Mouse (Mus musculus): ENCODE measurements around the gene Pip5k1c. TPM values are rescaled to one million over a fixed set of nuclear protein-coding genes. Genes with fewer than 3 reads are reported as not detected.
A peak's percentile ranks its signal among the peaks of the same experiment; 100 is the strongest.

Gene Pip5k1c
- polyA plus RNA-seq, 1 experiment from 2014 or later, result 159 TPM

GRCm38 (mm10) chr10:81334324-81334723 lies 41.6 kb downstream of the Pip5k1c start:
- H3K4me3 ChIP-seq, result no peak overlapping the region
- no peak overlapping the region for H3K9ac ChIP-seq
- no peaks in the 10 kb centered on the region for H3K36me3 ChIP-seq (replicated peaks)
- H3K27me3 ChIP-seq (replicated peaks), result peaks cover 27% of the 10 kb centered on the region
- H3K4me2 ChIP-seq, result no peak overlapping the region
- ATAC-seq (replicated peaks), result no peak
- WGBS, result 56% methylated on average over 11 of the region's 11 CpGs
- H3K9me3 ChIP-seq, result no peaks in the 10 kb centered on the region
- H3K27ac ChIP-seq, result no peak overlapping the region
- H3K4me1 ChIP-seq, result no peaks in the 10 kb centered on the region

DNA sequence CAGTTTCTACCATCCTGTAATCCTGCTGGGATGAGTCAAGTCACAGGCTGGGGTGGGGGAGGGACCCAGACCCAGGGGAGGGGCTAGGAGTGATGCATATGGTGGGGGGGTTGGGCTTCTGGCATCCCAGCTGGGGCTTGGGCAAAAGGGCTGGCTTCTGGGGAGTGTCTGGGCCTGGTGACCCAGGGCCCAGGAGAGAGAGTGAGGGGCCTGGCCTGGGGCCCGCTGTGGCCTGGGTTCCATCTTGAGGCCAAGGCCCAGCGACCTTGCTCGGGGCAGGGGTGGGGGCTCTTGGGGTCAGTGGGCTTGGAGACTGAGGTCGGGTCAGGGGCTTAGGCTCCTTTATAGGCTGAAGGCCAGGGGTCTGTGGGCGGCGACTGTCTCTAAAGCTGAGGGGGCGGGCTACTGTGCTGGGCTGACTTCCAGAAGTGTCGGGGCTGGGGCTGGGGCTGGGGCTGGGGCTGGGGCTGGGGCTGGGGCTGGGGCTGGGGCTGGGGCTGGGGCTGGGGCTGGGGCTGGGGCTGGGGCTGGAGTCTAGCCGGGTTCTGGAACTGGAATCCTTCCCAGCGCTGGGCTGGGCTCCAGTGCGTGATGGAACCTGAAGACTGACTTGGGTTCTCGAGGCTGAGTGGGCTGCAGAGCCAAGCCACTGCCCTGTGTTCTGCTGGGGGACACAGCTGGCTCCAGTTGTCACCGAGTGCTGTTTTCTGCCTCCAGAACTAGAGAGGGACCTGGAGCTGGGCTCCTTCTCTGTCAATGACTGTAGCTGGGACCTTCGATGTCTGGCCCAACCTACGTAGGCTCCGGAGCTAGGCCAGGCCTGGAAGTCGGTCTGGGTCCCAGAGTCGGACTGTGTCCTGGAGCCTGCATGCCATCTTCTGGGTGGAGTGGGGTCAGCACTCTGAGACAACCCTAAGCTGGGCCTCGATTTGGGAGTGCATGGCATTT lies 42.9 kb downstream of the Pip5k1c start:
- H3K4me3 ChIP-seq, result no peak overlapping the region
- no peak overlapping the region for H3K9ac ChIP-seq
- 44% methylated on average over 15 of the region's 19 CpGs for WGBS
- no peaks in the 10 kb centered on the region for H3K36me3 ChIP-seq (replicated peaks)
- peaks cover 33% of the 10 kb centered on the region for H3K27me3 ChIP-seq (replicated peaks)
- H3K4me1 ChIP-seq, result no peaks in the 10 kb centered on the region
- H3K27ac ChIP-seq, result no peak overlapping the region
- H3K9me3 ChIP-seq, result no peaks in the 10 kb centered on the region
- ATAC-seq (replicated peaks), result no peak
- no peak overlapping the region for H3K4me2 ChIP-seq

DNA sequence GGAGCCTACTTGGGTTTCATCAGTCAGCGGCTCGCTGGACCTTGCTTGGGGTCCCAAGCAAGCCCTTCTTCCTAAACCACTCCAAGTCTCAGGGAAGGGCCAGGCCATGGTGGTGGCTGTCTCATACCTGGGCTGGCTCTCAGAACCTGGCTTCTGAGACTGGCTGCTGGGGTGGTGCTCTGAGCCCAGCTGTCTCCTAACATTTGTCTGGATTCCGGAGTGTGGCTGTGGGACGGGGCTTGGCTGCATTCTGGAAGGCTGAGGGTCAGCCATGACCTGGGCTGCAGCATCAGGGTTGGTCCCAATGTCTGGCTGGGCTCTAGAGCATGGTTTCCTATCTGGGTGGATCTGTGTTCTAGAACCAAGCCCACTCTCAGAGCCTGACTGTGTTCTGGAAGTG lies 43.8 kb downstream of the Pip5k1c start:
- Histone ChIP-seq H3K4me1 (no peaks in the 10 kb centered on the region), H3K4me2 (no peak overlapping the region), H3K27ac (no peak overlapping the region), H3K9ac (no peak overlapping the region), H3K4me3 (no peak overlapping the region), H3K27me3 (replicated peaks) (peaks cover 38% of the 10 kb centered on the region), H3K36me3 (replicated peaks) (no peaks in the 10 kb centered on the region), H3K9me3 (no peaks in the 10 kb centered on the region)
- ATAC-seq (replicated peaks), result no peak
- WGBS, result 99% methylated on average over 4 of the region's 4 CpGs

DNA sequence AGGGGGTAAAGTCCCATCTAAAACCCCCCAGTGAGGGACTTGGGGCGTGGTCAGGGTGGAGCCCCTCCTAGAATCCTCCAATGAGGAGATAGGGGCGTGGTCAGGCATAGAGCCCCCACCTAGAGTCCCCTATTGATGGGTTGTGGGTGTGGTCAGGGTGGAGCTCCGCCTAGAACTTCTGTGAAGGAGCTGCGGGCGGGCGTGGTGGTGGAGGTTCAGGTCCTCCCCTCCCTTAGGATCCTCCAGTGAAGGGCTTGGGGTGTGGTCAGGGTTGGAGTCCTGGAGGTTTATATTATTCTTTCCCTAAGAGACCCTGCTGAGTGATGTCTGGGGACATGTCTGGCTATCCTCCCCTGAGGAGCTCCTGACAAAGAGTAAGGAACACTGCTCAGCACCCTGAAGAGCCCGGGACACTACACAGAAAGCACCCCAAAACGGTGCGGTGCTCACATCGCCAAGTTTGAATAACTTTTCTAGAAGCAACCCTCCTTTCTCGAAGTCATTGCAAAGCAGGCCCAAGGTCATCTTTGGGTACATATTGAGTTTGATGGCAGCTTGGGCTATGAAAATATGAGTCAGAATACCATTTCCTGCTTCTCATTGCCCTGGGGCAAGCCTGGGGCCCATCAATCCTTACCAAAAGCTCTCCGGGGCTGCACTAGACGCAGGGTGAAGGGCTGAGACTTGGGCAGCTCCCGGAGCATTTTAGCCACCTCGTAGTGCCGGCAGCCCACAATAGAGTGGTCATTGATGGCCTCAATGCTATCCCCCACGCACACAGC lies 48.0 kb downstream of the Pip5k1c start:
- Histone ChIP-seq H3K4me1 (peaks cover 8% of the 10 kb centered on the region), H3K4me2 (no peak overlapping the region), H3K36me3 (replicated peaks) (no peaks in the 10 kb centered on the region), H3K9ac (no peak overlapping the region), H3K27me3 (replicated peaks) (peaks cover 53% of the 10 kb centered on the region), H3K4me3 (no peak overlapping the region), H3K27ac (no peak overlapping the region), H3K9me3 (no peaks in the 10 kb centered on the region)
- no peak for ATAC-seq (replicated peaks)
- 35% methylated on average over 17 of the region's 17 CpGs for WGBS

- no peak for ATAC-seq (replicated peaks)
- H3K9me3 ChIP-seq, result no peaks in the 10 kb centered on the region
- H3K36me3 ChIP-seq (replicated peaks), result no peaks in the 10 kb centered on the region
- H3K4me3 ChIP-seq, result no peak overlapping the region
- H3K4me1 ChIP-seq, result peaks cover 9% of the 10 kb centered on the region
- peaks cover 53% of the 10 kb centered on the region for H3K27me3 ChIP-seq (replicated peaks)
- H3K9ac ChIP-seq, result no peak overlapping the region
- 33% methylated on average over 16 of the region's 16 CpGs for WGBS
- H3K27ac ChIP-seq, result no peak overlapping the region
- H3K4me2 ChIP-seq, result no peak overlapping the region
Measured at GRCm38 (mm10) chr10:81341333-81341949, 48.7 kb downstream of the Pip5k1c start.

DNA sequence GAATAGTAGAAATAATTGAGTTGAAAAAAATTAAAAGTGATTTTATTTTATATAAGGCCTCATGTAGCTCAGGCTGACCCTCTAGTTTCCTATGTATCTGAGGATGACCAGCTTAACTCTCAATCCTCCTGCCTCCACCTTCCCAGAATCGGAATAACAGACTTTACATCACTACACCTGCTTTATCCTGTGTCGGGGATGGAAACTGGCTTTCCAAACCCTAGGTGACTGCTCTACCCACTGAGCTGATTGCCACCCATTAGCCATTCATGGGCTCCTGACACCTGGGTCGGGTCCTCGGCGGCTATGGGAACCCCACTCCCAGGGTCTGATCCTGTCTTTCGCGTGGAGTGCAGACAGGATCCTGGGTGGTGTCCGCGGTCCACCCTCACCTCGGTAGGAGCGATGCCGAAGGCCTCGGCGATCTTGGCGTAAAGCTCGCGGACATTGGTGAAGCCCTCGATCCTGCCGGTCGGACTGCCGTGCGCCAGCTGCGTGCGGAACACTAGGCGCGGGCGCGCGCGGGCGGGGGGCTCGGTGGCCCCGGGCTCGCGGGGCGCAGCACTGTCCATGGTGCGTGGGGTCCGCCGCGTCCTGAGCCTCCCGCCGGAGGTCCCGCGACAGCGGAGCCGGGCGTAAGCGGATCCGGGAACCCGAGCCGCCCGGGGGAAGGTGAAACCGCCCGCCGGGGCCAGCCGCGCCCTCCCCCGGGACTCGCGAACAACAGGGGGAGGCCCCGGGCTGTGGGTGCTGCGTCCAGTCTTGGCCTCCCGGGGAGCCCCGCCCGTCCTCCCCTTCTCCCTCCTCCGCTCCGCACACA lies 50.1 kb downstream of the Pip5k1c start, which contains the start of gene Gipc3:
TSS of gene Gipc3 (minus strand) at position 581 of the 820 bp plus-strand sequence.
- peaks cover 18% of the 10 kb centered on the region for H3K4me1 ChIP-seq
- no peaks in the 10 kb centered on the region for H3K36me3 ChIP-seq (replicated peaks)
- 8% methylated on average over 50 of the region's 67 CpGs for WGBS
- H3K9me3 ChIP-seq, result no peaks in the 10 kb centered on the region
- H3K9ac ChIP-seq, result peak within 1 kb of the TSS; percentile 41
- peak within 1 kb of the TSS; percentile 61 for H3K4me2 ChIP-seq
- peak within 1 kb of the TSS; percentile 35 for H3K4me3 ChIP-seq
- H3K27me3 ChIP-seq (replicated peaks), result peaks cover 57% of the 10 kb centered on the region
- no peak within 1 kb of the TSS for H3K27ac ChIP-seq
- no peak for ATAC-seq (replicated peaks)

DNA sequence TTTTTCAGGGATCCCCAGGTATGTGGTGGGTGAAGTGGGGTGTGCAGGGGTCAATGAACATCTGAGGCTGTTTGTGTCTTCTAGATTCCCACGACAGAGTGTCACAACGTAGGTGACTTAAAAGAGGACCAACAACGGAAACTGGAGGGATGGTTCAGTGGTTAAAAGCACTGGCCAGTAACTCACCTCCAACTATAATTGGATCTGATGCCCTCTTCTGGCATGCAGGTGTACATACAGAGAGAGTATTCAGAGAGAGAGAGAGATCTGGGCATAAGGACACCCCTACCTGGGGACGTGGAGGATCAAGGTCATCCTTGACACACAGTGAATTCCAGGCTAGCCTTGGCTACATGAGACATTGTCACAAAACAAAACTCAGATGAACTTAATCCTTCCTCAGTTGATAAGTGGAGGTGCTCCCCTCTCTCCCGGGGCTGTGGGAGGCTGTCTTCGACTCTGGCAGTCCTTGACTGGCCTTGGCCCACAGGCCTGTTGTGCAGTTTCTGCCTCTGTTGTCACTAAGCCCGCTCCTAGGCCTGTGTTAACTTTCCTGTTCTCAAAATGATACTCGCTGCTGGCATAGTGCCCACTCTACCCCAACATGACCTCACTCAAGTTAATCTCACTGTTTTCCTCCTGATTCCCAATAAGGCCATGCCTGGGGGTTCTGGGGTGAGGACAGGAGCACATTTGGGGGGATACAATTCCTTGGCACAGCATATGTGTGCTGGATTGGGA lies 51.8 kb downstream of the Pip5k1c start:
- ATAC-seq (replicated peaks), result no peak
- H3K27me3 ChIP-seq (replicated peaks), result peaks cover 58% of the 10 kb centered on the region
- 58% methylated on average over 8 of the region's 8 CpGs for WGBS
- H3K36me3 ChIP-seq (replicated peaks), result no peaks in the 10 kb centered on the region
- no peak overlapping the region for H3K27ac ChIP-seq
- no peaks in the 10 kb centered on the region for H3K9me3 ChIP-seq
- peaks cover 22% of the 10 kb centered on the region for H3K4me1 ChIP-seq
- no peak overlapping the region for H3K9ac ChIP-seq
- H3K4me3 ChIP-seq, result no peak overlapping the region
- no peak overlapping the region for H3K4me2 ChIP-seq

DNA sequence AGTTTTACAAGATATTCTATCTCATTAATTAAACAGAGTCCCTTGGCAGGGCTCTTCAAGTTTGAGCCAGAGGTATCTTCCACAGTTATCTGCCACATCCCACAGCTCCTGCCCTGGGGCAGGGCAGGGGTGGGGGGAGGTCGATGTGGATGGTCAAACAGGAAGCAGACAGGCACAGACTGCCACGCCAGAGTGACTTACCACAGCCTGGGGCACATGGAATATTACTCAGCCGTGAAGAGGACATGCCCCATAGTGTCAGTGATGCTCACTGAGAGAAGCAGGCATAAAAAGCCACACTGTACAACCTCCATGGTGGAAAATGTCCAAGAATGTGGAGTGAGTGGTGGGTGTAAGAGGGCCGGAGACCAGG lies 52.4 kb downstream of the Pip5k1c start:
- no peak overlapping the region for H3K27ac ChIP-seq
- H3K4me2 ChIP-seq, result no peak overlapping the region
- no peak for ATAC-seq (replicated peaks)
- 83% methylated on average over 4 of the region's 4 CpGs for WGBS
- H3K36me3 ChIP-seq (replicated peaks), result no peaks in the 10 kb centered on the region
- no peaks in the 10 kb centered on the region for H3K9me3 ChIP-seq
- peaks cover 28% of the 10 kb centered on the region for H3K4me1 ChIP-seq
- H3K27me3 ChIP-seq (replicated peaks), result peaks cover 55% of the 10 kb centered on the region
- no peak overlapping the region for H3K4me3 ChIP-seq
- no peak overlapping the region for H3K9ac ChIP-seq

GRCm38 (mm10) chr10:81346453-81347067 lies 53.8 kb downstream of the Pip5k1c start:
- ATAC-seq (replicated peaks), result no peak
- Histone ChIP-seq H3K4me2 (peak overlapping the region; percentile 55), H3K27ac (no peak overlapping the region), H3K4me3 (peak overlapping the region; percentile 31), H3K9me3 (no peaks in the 10 kb centered on the region), H3K9ac (peak overlapping the region; percentile 27), H3K4me1 (peaks cover 28% of the 10 kb centered on the region), H3K36me3 (replicated peaks) (no peaks in the 10 kb centered on the region), H3K27me3 (replicated peaks) (peaks cover 45% of the 10 kb centered on the region)
- WGBS, result 11% methylated on average over 55 of the region's 55 CpGs

DNA sequence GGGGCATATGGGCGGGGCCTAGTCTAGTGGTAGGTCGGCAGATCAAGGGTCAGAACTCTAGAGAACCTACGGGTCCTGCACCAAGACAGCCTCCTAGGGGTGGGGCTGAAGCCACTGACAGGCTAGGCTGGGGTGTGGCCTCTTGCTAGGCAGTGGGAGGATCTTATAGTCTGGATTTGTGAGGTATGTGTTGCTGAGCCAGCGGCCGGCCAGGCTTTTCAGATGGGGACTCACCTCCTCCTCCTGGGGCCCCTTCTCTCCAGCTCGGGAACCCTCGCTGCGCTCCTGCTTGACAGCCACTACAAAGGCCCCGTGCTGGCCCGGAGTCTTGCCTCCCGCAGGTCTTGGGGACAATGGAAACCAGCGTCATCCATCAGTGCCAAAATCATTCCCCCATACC lies 56.4 kb downstream of the Pip5k1c start:
- Histone ChIP-seq H3K9ac (no peak overlapping the region), H3K4me2 (peak overlapping the region; percentile 86), H3K4me3 (peak overlapping the region; percentile 60), H3K4me1 (peaks cover 20% of the 10 kb centered on the region), H3K36me3 (replicated peaks) (no peaks in the 10 kb centered on the region), H3K27me3 (replicated peaks) (peaks cover 20% of the 10 kb centered on the region), H3K27ac (no peak overlapping the region), H3K9me3 (no peaks in the 10 kb centered on the region)
- 5% methylated on average over 12 of the region's 12 CpGs for WGBS
- no peak for ATAC-seq (replicated peaks)

DNA sequence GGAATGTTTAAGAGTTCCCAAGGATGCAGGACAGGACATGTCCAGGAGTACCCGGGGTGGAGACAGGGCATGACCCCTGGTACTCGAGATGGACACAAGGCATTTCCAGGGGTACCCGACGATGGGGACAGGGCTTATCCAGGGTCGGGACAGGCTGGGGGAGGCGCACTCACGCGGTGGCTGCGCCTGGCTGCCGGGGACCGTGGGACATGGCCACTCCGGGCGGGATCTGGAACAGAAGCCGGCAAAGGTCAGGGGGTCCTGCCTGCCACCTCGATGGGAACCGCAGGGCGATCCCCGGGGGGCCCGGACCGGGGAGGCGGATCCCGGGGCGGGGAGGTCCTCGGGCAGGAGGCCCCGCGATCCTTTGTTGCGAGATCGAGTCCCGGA lies 57.2 kb downstream of the Pip5k1c start:
- Histone ChIP-seq H3K9me3 (no peaks in the 10 kb centered on the region), H3K27me3 (replicated peaks) (peaks cover 13% of the 10 kb centered on the region), H3K36me3 (replicated peaks) (no peaks in the 10 kb centered on the region), H3K27ac (no peak overlapping the region), H3K4me2 (peak overlapping the region; percentile 86), H3K9ac (peak overlapping the region; percentile 41), H3K4me1 (peaks cover 20% of the 10 kb centered on the region), H3K4me3 (peak overlapping the region; percentile 60)
- ATAC-seq (replicated peaks), result peak; percentile 25
- under 1% methylated on average over 29 of the region's 29 CpGs for WGBS

Data from midbrain, embryonic 15.5 days (tissue).